Mouse (Mus musculus) left cerebral cortex, adult 9 months (tissue): Measurements from ENCODE around the gene Ect2.

Experiments
- DNase-seq, 2 experiments: peaks; one replicate each; pipeline ENCODE4 v3.0.0; 2022; ENCODE audit warnings: low spot score in 2 of 2

Ect2 gene

DNA sequence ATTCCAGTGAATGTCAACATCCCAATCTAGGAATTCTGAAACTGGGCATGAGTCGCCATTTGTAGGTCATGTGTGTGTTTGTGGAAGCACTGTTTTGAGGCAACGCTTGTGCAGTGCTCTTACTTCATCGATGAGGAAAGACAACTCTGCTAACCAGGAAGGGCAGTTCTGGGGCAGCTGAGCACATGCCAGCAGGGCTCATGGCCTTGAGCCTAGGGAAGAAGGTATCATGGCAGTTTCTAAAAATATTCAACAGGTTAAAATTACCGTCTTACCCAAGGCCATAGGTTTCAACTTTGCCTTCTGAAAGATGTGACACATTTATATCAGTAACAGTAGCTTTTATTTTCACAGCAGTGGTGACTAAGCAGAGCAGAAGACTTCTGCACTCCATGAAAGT is 82.0 kb downstream of the Ect2 start:
- DNase-seq = no peak

DNA sequence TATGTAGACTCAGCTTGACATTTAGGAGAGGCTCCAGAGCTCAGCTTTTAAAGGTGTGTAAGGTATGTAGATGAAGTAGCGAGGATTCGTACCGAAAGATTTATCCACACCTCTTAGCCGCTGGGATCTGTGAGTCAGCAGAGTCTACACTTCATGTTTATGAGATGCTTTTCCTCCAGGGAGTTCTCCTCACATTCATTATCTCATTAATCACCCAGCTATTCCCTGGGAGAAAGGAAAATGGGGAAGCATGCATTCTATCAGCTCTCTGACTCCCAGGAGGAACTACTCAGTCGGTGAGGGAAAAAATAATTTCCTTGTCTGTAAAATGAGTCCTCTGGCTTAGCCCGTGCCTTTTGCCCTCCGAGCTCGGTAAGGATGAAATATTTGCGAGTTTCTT is 83.3 kb downstream of the Ect2 start:
- no peak for DNase-seq

DNA sequence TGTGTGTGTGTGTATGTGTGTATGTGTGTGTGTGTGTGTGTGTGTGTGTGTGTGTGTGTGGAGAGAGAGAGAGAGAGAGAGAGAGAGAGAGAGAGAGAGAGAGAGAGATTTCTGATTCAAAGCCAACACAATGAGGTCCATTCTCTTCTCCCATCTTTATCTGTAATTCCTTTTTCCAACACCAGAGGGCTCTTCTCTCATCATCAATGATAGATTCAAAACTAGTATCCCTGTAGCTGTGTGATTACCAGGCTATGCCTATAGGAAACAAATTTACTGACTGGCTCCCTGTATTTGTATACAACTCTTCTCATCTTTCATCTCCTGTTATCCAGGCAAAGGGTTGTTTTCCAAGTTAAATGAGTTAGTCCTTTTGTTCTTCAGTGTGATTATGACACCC is 86.5 kb downstream of the Ect2 start:
- DNase-seq = no peak

- no peak for DNase-seq
These were observed 88.8 kb downstream of the Ect2 start for GRCm38 (mm10) chr3:27064886-27065285.

DNA sequence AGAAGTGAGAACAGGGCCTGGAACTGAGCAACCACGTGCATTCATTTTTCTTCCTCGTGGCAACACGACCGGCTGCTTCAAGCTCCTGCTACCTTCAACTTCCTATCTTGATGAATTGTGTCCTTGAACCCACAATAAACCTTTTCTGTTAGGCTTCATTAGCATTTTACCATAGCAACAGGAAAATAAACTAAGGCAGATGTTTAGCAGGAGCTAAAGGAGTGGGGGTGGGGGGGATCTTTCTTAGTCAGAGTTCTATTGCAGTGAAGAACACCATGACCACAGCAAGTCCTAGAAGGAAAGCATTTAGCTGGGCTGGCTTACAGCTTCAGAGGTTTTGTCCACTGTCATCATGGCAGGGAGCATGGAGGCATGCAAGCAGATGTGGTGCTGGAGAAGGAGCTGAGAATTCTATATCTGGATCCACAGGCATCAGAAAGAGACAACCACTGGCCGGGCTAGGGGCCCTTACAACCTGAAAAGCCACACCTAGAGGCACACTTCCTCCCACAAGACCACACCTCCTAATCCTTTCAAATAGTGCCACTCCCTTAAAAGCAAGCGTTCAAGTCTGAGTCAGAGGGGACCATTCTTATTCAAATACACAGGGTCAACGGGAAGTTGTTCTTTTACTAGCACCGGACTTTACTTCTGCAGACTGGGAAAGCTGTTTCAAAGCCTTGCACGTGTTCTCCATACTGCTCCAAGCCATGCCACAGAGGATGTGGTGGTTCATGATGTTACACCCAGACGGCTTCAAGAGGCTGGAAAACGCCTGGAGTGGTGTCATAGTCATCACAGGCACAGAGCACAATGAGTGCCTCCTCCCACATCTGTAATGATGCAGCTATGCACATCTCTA is 90.0 kb downstream of the Ect2 start:
- no peak for DNase-seq

DNA sequence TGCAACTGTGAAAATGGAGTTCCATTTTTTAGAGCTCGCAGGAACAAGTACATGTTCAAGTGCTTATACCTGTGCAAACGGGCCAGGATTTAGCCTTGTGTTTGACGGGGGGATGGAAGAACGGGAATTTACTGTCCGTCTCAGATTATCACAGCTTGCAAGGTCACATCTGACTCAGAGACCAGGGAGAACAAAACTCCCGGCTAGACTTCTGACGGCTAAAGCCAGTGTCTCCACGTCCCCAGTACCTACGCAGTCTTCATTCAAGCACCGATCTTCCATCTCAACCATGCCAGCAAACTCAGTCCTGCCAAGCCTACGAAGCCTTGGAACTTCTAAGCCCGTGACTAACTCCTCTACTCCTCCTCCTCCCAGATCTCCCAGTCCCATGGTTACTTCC is 93.2 kb downstream of the Ect2 start:
- no peak for DNase-seq

GRCm38 (mm10) chr3:27059529-27060322 is 94.0 kb downstream of the Ect2 start:
- no peak for DNase-seq

DNA sequence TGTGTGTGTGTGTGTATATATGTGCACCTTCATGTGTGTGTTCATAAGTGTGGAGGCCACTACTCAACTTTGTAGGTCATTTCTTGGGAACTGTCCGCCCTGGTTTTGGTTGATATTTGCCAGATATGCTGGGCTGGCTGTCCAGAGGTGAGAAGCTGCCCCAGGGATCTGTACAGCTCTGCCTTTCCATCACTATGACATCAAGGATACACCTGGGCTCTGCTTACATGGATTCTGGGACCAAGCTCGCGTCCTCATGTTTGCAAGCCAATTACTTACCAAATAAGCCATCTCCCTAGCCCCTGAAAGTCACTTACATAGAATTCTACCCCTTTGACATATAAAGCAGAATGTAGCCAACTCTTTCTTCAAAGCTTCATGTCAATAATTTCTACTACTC is 98.2 kb downstream of the Ect2 start:
- no peak for DNase-seq

- no peak for DNase-seq
These were observed 98.9 kb downstream of the Ect2 start for GRCm38 (mm10) chr3:27054766-27055165.
